Mouse (Mus musculus): Measurements from ENCODE around the gene Kcmf1.
"Not testable (repeated sequence)": the region's sequence is repeated elsewhere in the genome, so short reads cannot be mapped to it uniquely, and the experiment has no call there.

Kcmf1 gene

DNA sequence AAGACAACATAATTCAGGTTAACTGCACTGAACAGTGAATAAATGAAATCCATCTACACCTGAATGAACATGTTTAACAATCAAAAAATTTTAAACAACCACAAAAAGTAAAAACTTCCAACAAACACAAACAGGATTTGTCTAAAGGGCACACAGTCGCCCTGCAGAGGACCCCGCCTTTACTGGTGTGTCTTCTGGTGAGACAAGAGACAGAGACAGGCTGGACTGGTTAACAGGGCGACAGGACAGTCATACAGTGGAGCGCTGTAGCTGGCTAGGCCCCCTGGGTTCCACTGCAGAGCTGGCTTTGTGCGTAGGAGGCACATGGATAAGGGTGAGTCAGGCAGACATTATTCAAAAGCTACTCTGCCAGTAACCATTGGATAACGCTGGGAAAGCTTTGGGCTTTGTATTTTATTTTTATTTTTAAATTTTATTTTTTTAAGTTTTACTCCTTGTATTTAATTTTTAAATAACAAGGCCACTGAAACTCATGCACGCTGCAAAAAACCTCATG lies 57.7 kb downstream of the Kcmf1 start:
- in situ Hi-C loops (cut with MboI, MseI) = no loop called here

DNA sequence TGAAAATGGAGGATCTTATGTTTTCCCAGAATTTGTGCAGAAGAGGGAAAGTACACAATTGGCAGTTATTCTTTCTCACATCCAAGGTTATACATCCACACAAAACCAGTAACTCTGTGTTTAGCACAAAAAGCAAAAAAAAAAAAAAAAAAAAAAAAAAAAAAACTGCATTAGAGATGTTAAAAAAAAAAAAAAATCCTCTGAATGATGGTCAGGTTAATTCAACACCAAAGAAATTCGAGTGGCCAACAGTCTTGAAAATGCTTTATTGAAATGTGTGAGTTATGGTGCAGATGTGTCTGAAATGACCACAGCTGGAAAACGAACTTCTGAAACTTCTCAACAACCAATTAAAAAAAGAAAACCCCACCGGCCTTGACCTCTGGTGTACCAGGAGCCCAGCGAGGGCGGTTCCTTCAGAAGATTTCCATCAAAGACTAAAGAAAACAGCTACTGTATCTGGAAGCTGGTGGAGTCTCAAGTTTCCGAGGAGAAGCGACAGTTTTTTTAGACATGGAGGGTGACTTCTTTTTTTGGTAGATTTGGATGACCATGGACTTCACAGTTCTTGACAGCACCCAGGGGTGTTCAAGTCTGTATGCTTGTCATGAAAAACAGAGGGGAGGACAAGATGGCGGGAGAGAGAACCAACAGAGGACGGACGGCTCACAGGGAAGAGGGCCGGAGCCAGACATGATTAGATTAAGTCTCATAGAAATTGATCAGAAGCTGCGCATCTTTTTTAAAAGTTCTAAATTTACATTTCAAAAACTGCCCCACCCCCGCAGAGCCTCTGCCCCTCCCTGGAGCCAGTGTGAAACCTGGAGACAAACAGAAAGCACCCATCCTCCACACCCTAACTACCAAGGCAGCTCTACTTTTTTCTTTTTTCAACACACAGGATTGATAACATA lies 58.7 kb downstream of the Kcmf1 start:
- in situ Hi-C loops (cut with MboI, MseI) = no loop called here

DNA sequence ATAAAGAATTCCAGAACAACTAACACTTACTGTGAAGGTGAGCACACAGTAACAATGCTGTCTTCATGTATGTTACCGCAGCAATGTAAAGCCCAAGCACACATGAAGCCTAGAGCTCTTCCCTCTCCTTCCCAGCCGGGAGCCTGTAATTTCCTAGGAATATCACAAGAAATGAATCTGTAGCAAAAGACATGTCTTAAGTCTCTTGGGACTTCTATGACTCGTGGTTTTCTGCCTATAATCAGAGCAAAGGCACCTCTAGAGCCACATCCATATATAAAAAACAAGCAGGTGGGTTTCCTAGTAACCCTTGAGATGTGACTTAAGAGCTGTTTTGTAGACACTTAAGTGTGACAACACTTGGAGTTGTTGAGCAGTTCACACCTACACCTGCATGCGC lies 62.0 kb downstream of the Kcmf1 start:
- in situ Hi-C loops (cut with MboI, MseI) = no loop called here

DNA sequence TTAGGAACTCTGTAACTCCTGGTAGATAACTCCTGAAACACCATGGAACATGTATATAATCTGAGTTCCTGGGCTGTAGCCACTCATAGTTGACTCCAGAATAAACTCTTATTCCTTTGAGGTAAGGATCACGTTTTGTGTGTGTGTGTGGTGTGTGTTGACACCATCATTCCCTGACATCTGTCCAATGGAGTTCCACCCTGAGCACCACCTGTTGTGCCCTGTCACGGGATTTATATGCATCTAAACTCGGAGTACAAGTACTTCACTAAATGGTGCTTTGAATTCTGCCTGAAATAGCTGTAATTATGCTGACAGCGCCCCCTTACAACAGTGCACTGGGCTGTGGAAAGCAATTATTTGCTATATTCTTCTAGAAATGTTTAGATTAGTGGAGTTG lies 65.3 kb downstream of the Kcmf1 start:
- in situ Hi-C loops (cut with MboI, MseI) = no loop called here

DNA sequence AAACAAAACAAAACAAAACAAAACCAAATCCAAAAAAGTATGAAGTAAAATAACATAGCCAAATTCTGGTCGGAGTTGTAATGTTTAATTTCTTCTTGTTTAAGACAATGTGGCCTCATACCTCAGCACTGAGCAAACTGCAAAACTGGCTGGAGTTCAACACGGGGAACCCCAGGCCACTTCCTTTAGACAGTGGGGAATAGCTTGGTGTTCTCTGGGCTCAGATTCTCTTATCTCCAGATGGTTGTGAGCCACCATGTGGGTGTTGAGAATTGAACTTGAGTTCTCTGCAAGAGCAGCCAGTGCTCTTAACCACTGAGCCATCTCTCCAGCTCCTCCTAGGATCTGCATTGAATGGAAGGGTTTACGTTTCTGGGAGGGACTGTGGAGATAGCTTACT lies 67.9 kb downstream of the Kcmf1 start:
- in situ Hi-C loops (cut with MboI, MseI) = no loop called here

DNA sequence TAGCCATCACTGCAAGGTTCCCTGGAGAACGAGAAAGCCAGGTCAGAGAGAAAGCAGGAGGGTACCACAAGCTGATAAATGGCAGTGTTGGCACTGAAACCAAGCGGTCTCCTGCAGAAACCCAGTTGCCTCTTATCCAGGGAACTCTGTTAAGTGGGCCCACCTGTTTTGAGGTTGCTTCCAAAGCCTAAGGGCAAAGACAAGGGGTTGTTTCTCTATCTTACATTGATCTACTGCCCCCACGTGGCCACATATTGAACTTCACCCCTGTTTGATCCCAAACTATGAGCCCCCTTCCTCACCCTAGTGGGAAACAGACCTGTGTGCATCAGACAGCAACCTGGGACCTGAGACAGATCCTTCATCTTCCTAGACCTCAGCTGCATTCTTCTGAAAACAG lies 68.5 kb downstream of the Kcmf1 start:
- in situ Hi-C loops (cut with MboI, MseI) = no loop called here

DNA sequence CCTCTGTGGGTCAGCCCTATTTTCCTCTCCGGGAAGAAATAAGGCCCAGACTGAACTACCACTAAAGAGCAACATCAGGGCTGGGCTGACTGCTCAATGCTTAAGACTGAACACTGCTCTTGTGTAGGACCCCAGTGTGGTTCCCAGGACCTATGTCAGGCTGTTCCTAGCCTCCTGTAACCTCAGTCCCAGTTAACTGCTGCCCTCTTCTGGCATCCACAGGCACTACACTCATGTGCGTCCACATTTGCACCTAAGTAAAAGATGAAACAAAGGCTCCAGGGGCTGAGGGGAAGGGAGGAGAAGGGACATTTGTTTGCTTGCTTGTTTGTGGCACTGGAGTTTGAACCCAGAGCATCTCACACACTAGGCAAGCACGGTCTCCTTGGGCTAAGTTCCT lies 70.9 kb downstream of the Kcmf1 start:
- in situ Hi-C loops (cut with MboI, MseI) = no loop called here

DNA sequence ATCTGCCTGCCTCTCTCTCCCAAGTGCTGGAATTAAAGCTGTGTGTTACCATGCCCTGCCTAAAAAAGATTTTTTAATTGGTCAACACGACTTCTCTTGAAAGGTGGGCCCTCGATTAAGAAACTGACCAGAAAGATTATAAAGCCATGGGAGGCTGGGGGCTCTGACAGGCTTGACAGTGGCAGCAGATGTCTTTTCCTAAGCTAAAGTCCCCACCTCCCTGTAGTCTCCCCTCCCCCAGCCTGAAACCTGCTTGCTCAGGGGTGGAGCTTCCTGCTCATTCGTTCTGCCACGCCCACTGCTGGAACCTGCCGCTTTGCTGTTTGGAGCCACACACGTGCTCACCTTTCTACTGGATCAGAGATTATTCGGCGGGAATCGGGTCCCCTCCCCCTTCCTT lies 71.7 kb downstream of the Kcmf1 start:
- in situ Hi-C loops (cut with MboI, MseI) = not testable (repeated sequence)

DNA sequence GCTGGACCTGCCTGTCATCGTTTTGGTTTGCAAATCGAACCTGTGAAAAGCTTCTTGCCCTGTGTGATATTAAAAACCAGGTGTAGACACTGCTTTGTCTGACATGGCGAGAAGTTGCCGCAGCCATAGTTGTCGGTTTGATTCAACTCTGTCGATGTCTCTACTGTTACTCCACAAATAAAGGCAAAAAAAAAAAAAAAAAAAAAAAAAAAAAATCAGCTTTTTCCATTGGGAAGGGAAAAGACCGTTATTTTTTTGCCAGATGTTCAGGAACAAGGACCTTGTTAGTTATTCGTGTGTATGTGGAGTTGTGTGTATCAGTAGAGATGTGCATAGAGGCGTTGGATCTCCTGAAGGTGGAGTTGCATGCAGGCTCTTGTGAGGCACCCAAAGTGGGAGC lies 74.0 kb downstream of the Kcmf1 start:
- in situ Hi-C loops (cut with MboI, MseI) = no loop called here

DNA sequence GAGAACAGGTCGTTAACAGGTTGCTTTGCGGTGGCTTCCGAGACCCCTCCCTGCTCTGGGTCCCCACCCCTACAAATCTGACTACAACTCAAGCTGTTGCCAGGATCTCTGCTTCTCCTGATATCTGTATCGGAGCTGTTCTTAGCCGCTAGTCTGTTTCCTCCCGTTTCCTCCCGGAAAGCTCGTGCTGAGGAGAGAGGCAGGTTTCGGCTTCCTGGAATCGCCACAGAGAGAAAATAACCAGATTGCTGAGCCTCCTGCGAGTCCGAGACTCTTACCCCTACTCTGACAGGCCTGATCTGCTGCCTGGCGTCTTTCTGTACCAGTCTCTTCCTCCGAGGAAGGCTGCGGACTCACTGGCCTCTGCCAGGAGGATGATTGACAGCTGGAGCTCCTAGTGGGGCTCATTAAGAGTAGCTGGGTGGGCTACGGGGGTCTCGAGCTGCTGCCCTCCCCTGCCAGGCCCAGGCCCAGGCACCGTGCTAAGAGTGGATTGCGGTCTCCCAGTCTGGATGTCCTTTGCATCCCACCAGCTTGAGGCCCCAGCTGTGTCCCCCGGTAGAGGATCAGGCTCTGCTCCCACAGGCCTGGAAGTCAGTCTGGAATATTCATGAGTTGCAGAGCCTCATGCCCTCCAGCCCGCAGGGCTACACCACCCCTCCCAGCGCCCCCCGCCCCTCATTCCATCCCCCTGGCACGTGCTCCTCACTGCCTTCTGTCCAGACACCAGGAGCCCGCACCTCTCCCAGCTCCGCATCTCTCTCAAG lies 74.6 kb downstream of the Kcmf1 start:
- in situ Hi-C loops (cut with MboI, MseI) = no loop called here

DNA sequence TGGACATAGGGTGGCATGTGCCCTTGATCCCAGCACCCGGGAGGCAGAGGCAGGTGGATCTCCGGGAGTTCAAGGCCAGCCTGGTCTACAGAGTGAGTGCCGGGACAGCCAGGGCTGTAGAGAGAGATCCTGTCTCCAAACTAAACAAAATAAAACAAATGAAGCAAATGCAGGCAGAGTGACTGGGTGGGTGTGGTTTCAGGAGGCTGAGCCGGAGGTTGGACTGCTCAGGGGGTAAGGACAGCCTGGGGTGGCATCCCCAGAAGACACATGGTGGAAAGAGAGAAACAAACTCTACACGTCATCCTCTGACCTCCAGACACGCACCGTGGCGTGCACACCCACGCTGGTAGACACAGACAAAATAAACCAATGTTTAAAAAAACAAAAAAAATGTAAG lies 86.3 kb downstream of the Kcmf1 start:
- in situ Hi-C loops (cut with MboI, MseI) = no loop called here

DNA sequence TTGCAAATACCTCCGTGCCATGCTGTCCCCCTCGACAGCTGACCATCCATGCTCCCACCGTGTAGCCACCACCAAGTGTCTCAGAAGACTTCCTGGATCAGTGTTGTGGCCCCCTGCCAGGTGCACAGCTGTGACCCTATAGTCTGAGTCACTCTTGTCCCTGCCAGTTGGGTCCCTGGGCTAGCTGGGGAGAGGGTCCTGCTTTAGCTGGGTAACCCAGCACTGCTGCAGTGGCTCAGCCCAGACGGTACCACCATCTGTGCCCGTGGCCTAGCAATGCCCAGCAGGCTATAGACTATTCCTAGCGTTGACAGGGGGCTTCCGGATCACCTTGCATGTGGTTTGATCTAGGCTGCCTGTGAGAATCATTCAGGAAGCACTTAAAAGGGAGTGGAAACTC lies 89.5 kb downstream of the Kcmf1 start:
- in situ Hi-C loops (cut with MboI, MseI) = no loop called here

DNA sequence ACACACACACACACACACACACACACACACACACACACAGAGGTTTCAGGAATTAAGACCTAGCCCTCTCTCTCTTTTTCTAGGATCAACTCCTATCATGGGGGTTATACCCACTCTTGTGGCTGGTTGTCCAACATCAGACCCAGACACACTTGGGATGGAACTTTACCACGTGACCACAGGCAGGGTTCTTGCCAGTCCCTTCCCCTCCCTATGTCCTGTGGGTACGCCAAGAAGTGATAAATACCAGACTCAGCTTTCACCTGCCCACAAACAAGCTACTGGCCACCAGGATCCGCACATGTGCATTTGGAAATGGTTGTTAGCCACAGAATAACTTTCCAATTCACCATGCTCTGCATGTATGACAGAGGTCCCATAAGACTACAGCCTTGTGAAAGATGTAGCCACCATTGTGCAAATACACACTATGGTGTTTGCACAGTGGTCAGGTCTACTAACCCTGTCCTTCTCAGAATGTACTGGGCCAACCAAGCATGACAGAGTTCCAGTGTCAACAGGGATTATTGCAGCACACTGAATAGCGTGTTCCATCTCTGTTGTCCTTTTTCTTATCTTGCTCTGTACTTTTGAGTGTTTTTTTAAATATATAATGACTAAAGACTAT lies 90.1 kb downstream of the Kcmf1 start:
- in situ Hi-C loops (cut with MboI, MseI) = no loop called here

DNA sequence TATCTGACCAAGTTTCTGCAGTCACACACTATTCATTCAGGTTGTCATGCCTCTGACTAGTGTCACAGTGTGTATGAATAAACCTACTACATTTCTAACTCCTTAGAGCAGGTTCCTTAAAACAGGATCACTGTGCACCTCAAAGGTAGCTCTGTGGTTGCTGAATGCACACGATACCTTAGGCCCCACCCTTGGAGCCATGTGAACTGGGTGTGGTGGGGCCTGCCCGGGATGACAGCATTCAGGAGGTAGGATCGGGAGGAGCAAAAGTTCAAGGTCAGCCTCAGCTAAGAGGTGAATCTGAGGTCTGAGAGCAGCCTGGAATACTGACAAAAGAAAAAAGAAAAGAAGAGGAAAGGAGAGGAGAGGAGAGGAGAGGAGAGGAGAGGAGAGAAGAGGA lies 91.4 kb downstream of the Kcmf1 start:
- in situ Hi-C loops (cut with MboI, MseI) = no loop called here

DNA sequence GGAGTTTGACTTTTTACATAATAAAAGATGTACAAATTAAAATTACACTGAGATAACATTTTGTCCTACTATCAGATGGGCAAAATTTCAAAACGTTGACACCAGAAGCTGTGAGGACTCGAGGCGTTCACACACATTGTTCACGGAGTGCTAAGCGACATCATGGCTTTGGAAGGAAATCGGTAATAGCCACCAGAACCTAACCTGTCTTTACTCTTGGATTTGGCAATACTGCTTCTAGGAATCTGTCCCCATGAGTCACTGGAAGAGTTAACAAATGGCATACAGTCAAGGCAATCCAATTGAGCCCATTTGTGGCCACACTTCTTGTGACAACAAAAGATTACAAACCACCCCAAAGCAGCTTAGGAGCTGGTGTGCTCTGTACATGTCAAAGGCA lies 96.1 kb downstream of the Kcmf1 start:
- in situ Hi-C loops (cut with MboI, MseI) = no loop called here

DNA sequence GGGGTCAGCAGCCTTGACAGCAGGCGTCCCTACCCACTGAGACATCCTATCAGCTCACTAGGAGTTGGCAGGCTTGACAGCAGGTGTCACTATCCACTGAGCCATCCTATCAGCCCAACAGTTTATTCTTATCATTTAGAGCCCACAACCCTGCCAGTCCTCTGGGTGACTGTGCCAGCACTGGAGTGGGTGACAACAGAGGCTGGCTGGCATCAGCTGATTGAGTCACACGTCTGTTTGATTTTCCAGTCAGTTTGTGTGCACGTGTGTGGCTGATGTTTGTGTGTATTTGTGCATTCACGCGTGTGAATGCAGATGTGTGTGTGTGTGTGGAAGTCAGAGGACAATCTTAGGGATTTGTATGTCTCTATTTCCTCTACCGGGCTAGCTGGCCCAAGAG lies 97.7 kb downstream of the Kcmf1 start:
- in situ Hi-C loops (cut with MboI, MseI) = no loop called here

DNA sequence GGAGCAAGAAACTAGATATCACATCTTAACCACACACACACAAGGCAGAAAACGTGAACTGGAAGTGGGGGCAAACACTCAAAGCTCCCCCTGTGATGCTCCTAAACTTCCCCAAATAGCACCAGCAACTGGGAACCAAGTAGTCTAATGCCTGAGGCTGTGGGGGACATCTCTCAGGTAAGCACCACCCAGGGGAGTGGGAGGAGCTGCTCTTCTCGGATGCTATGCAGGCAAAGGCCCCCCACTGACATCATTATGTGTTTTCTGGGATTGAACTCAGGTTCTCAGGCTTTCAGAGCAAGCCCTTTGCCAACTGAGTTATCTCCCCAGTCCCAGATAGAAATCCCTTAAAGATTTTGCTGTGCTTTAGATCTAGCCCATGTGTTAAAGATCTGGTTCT lies 99.1 kb downstream of the Kcmf1 start:
- in situ Hi-C loops (cut with MboI, MseI) = no loop called here

DNA sequence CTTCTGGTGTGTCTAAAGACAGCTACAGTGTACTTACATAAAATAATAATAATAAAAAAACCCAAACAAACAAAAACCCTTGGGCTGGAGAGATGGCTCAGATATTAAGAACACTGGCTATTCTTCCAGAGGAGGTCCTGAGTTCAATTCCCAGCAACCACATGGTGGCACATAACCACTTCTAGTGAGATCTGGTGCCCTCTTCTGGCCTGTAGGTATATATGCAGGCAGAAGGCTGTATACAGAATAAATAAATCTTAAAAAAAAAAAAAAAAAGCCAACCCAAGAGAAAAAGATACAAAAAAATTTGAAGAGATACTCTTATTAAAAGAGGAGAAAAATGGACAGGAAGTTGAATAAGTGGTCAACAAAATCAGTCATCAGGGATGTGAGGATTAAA lies 102.0 kb downstream of the Kcmf1 start:
- in situ Hi-C loops (cut with MboI, MseI) = no loop called here

DNA sequence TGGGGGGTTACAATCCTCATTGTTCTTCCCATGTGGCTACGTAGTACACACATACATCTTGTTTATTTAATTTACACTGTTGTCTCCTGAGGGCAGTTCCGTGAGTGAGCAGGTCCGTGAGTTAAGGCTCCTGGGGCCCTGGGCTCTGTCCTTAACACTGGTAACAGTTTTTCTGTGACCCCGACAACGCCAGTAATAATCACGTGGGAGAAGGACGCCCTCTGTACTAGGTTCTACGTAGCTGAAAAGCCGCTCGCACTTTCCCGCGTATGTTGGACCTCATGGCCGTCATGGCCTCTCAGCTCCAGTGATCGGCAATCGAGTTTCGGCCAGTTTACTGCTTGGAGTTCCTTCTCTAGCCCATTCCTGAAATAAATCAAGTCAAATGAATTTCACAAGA lies 104.3 kb downstream of the Kcmf1 start:
- in situ Hi-C loops (cut with MboI, MseI) = no loop called here

DNA sequence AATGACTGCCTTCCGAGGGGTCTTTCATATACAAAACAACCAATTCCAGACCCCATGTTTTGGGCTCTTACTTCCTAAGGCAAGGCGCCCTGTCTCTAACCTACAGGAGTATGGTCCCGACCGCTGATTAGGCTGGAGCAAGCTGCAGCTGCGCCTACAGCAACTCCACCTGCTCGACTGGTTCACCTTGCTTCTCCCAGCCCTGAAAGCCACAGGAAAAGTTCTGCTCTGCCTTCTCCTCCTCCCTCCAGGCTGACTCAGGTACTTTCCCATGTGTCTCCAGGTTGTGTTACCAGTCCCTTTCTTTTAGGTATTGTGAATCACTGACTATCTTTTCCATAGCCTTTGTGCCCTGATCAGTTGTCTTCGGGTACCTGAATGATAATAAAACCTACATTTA lies 104.9 kb downstream of the Kcmf1 start:
- in situ Hi-C loops (cut with MboI, MseI) = no loop called here

DNA sequence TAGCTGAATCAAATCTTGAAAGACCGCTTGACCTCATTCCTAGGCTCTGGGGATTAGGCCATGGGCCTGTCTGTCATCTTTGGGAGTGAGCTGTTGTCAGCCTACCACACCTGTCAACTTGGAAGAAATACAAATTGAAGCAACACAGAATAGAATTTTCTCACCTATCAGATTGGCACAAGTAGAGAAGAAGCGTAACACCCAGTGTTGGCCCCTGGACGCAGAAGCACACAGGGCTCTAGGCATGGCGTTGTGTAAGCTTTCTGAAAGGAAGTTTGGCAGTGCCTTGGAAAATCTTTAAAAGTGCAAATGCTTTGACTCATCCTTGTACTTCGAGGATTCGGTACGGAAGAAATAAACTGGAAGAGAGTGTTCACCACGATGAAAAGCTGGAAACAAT lies 107.1 kb downstream of the Kcmf1 start:
- in situ Hi-C loops (cut with MboI, MseI) = no loop called here

Data from regulatory T cell (primary cell).